Mouse (Mus musculus) forebrain, embryonic 13.5 days (tissue): ENCODE measurements around the gene 4933428G20Rik. TPM values are rescaled to one million over a fixed set of nuclear protein-coding genes. Genes with fewer than 3 reads are reported as not detected.

Source experiments
- ATAC-seq: fragments of 200-750 bp; cut with Nextera tagmentation; 2 replicates; pipeline ENCODE4 v1.8.0; 2017
- H3K27ac ChIP-seq: fragments of 300-500 bp; sonication (generic); 2 replicates; pipeline ENCODE4 v1.5.1; 2015; ENCODE audit warnings: inconsistent platforms, mild to moderate bottlenecking, moderate library complexity
- H3K27me3 ChIP-seq: fragments of 300-500 bp; sonication (generic); 2 replicates; pipeline ENCODE4 v1.6.1; 2015; ENCODE audit warnings: mild to moderate bottlenecking, inconsistent platforms
- H3K36me3 ChIP-seq: fragments of 300-500 bp; sonication (generic); 2 replicates; pipeline ENCODE4 v1.6.1; 2015; ENCODE audit warnings: mild to moderate bottlenecking, inconsistent platforms; ENCODE audit not compliant: poor library complexity, severe bottlenecking
- H3K4me1 ChIP-seq: fragments of 300-500 bp; sonication (generic); 2 replicates; pipeline ENCODE4 v1.6.1; 2015; ENCODE audit warnings: inconsistent platforms
- H3K4me2 ChIP-seq: fragments of 300-500 bp; sonication (generic); 2 replicates; pipeline ENCODE4 v1.6.1; 2015; ENCODE audit warnings: inconsistent platforms, mild to moderate bottlenecking, moderate library complexity
- H3K4me3 ChIP-seq: fragments of 300-500 bp; sonication (generic); 2 replicates; pipeline ENCODE4 v1.5.1; 2015; ENCODE audit warnings: mild to moderate bottlenecking, inconsistent platforms
- H3K9ac ChIP-seq: fragments of 300-500 bp; sonication (generic); 2 replicates; pipeline ENCODE4 v1.6.1; 2015; ENCODE audit warnings: mild to moderate bottlenecking, inconsistent platforms
- H3K9me3 ChIP-seq: fragments of 300-500 bp; sonication (generic); replicated peaks from 2 replicates; pipeline ENCODE4 v1.6.1; 2016; ENCODE audit warnings: inconsistent platforms
- WGBS: fragments of 180-500 bp; shearing (Covaris S2); methylation state at CpG from one replicate; pipeline ENCODE4 v1.1.7; 2015; 5-methylcytosine and 5-hydroxymethylcytosine counted together
- polyA plus RNA-seq: library from polyadenylated mRNA; unstranded; fragments of >200 nt; fragmentation: Nextera tagmentation; extraction: Ambion mirVana; gene quantifications from 2 replicates; pipeline ENCODE4 v1.2.1, GENCODE M21; 2015

Gene 4933428G20Rik
- polyA plus RNA-seq: 0.46 and 1.0 TPM in 2 replicates

DNA sequence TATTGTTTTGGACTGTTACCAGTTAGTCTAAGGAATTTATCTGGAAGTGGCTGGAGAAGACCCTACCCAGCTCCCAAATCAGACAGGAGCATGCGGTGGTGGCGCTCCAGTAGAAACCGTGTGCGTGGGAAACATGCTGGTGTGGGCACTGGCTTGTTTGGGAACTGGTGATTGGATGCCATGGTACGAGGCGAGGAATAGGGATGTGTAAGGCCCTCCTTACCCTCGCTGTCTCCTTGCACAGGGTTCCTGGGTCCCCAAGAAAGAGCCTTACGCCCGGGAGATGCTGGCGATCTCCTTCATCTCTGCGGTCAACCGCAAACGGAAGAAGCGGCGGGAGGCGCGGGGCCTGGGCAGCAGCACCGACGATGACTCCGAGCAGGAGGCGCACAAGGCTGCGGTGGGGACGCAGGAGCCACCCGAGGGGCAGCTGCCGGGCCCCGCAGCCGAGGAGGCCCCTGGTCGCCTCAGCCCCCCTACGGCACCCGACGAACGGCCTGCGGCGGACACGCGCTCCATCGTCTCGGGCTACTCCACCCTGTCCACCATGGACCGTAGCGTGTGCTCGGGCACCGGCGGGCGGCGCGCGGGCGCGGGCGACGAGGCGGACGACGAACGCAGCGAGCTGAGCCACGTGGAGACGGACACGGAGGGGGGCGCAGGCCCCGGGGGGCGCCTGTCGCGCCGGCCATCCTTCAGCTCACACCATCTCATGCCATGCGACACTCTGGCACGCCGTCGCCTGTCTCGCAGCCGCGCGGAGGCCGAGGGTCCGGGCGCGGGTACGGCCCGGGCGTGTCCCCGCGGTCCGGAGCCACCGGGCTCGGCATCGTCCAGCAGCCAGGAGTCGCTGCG is at the start of gene 4933428G20Rik:
TSS of gene 4933428G20Rik (minus strand) at position 476 of the 855 bp plus-strand sequence.
- peaks cover 3% of the 10 kb centered on the region; the same call in 1 of the 2 replicates for H3K36me3 ChIP-seq
- H3K4me2 ChIP-seq: peak within 1 kb of the TSS; percentile 73
- peak within 1 kb of the TSS; percentile 60 for H3K9ac ChIP-seq
- peak within 1 kb of the TSS; percentile 43 for H3K4me3 ChIP-seq
- peaks cover 68% of the 10 kb centered on the region for H3K27me3 ChIP-seq
- WGBS: 5% methylated on average over 85 of the region's 88 CpGs
- ATAC-seq: peak; percentile 29; the same call in 1 of the 2 replicates
- H3K4me1 ChIP-seq: peaks cover 13% of the 10 kb centered on the region
- no peak within 1 kb of the TSS for H3K27ac ChIP-seq
- no peaks in the 10 kb centered on the region for H3K9me3 ChIP-seq

DNA sequence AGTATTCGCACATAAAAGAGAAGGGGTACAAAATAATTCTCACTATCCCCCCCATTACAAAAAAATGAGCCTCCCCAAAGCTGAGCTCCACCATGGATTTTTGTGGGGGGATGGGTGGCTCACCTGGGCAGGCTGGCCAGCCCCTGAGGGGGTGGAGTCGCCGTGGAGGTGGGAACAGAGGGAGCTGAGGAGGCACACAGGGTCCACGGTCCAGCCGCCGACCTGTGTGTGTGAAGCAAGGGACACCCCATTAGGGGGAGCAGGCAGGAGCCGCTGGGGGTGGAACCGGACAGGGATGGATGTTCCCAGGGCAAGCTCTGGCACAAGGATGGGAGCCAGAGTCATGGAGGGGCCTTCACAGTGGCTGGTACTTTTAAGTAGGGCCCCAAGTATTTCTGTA is 48.6 kb upstream of the 4933428G20Rik start:
- H3K36me3 ChIP-seq: peaks cover 17% of the 10 kb centered on the region
- H3K4me2 ChIP-seq: no peak overlapping the region
- peaks cover 70% of the 10 kb centered on the region for H3K27me3 ChIP-seq
- no peak for ATAC-seq
- peaks cover 50% of the 10 kb centered on the region for H3K4me1 ChIP-seq
- 44% methylated on average over 8 of the region's 8 CpGs for WGBS
- H3K27ac ChIP-seq: no peak overlapping the region
- H3K9me3 ChIP-seq: no peaks in the 10 kb centered on the region
- H3K4me3 ChIP-seq: no peak overlapping the region
- H3K9ac ChIP-seq: no peak overlapping the region

DNA sequence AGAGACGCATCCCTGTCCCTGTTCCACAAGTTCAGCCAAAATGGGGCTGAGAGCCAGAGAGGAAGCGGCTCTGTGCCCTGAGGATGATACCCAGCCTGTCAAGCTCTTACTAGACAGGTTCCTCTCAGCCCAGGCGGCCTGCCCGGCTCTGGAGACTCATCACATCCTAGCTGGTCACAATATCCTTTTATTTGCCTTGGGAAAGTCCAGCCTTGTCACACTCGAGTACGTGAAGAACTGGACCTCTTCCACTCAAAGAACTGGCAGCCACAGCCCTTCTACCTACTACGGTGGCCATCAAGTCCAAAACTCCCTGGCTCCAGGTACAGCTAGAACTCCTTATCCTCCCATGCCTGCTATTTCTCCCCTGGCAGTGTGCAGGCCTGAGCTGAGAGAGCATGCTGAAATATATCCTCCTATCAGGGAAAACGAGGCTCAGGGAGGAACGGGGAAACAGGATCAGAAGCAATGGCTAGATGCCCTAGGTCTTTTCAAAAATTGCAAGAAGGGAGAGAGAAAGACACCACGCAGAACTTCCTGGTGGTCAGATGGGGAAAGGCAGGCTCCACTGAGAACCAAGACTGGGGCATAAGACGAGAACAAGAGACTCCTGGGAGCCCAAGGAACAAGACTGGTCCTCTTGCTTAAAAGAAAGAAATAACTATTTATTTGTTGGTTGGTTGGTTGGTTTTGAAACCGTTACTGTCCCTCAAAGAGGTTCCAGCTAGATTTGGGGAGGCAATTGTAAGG is 48.0 kb upstream of the 4933428G20Rik start:
- no peak overlapping the region for H3K4me2 ChIP-seq
- H3K4me1 ChIP-seq: peaks cover 54% of the 10 kb centered on the region
- ATAC-seq: no peak
- 69% methylated on average over 12 of the region's 12 CpGs for WGBS
- no peak overlapping the region for H3K9ac ChIP-seq
- no peak overlapping the region for H3K27ac ChIP-seq
- no peaks in the 10 kb centered on the region for H3K9me3 ChIP-seq
- H3K4me3 ChIP-seq: no peak overlapping the region
- H3K36me3 ChIP-seq: peaks cover 22% of the 10 kb centered on the region
- H3K27me3 ChIP-seq: peaks cover 70% of the 10 kb centered on the region

DNA sequence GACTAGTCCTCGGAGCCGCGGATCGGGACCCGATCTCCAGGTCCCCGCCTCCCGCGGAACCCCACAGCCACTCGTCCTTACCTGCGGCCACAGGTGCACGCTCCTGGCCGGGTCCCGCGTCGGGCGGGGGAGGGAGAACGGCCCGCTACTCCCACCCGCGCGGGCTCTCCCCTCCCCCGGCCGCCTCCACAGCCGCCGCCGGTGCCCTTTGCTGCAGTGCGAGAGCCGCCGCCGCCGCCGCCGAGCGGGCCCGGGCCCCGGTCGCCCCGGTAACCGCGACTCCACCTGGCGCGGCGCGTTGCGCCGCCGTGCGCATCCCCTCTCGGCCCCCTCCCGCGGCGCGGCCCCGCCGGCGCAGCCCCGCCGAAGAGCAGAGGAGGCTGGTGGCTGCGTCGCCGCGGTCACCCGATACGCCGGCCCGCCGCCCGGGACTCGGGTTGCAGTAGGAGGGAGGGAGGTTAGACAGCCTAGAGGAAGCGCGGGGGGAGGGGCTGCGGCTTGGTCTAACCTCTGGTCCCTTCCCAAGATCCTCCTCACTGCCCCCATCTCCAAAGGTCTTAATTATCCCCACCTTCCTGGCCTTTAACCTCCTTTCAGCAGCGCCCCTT is 46.8 kb upstream of the 4933428G20Rik start:
- Histone ChIP-seq H3K36me3 (peaks cover 26% of the 10 kb centered on the region), H3K4me2 (peak overlapping the region; percentile 99), H3K9ac (peak overlapping the region; percentile 74), H3K4me1 (peaks cover 54% of the 10 kb centered on the region), H3K4me3 (peak overlapping the region; percentile 55), H3K27ac (no peak overlapping the region), H3K9me3 (no peaks in the 10 kb centered on the region), H3K27me3 (peaks cover 65% of the 10 kb centered on the region)
- peak; percentile 57 for ATAC-seq
- WGBS: 0% methylated on average over 28 of the region's 73 CpGs

DNA sequence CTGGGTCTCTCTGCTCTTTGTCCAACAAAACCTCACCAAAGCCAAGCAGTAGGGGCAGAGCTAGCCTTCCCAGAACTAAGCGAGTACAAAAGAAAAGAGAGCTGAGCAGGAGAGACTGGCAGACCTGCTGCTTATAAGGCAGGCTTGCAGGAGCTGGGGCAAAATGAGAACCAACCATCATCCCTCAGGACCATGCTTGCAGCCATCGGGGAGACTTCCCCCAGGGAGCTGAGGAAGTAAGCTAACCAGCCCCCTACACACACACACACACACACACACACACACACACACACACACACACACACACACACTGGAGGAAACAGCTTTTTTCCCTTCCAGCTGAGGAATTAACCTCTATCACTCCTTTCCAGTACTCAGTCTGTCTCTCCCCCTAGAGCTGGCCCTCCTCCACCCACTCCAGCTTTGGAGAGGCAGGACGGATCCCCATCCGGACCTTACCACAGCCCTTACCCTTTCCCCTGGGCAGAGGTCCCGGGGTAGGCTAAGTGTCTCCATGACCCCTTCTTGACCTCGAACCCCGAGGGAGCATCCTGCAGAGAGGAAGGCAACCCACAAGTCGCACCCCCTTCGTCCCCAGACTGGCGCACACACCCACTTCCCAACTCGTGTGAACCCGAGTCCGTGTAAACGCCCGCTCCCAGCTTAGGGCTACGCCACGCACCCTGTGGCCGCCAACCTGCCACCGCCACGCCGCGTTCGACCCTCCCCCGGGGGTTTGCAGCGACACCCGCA is 45.8 kb upstream of the 4933428G20Rik start:
- peaks cover 20% of the 10 kb centered on the region; the same call in 1 of the 2 replicates for H3K36me3 ChIP-seq
- H3K4me2 ChIP-seq: peak overlapping the region; percentile 99
- peaks cover 54% of the 10 kb centered on the region for H3K4me1 ChIP-seq
- no peak overlapping the region for H3K27ac ChIP-seq
- no peak for ATAC-seq
- H3K9ac ChIP-seq: peak overlapping the region; percentile 74; the same call in 1 of the 2 replicates
- H3K9me3 ChIP-seq: no peaks in the 10 kb centered on the region
- peaks cover 56% of the 10 kb centered on the region for H3K27me3 ChIP-seq
- 7% methylated on average over 26 of the region's 26 CpGs for WGBS
- H3K4me3 ChIP-seq: peak overlapping the region; percentile 55

DNA sequence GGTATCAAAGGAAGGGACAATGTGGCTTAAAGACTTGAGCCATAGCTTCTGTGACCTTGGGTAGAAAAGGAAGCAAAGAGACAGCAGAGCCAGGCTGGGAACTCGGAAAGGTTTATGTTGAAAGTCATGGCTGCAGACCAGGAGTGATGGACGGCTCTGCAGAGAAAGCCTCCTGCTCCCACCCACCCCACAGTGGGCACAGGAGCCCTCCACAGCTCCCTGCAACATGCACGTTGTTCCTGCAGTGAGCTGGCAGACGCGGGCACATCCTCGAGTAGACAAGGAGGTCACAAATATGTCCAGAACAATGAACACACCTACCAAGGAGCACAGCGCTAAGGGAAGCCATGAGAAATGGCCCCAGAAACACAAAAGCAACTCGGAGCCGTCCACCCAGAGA is 43.7 kb upstream of the 4933428G20Rik start:
- 88% methylated on average over 9 of the region's 9 CpGs for WGBS
- Histone ChIP-seq H3K9ac (0 out of 2 replicates have a peak overlapping the region, but pooled peaks have one; percentile 22), H3K27me3 (peaks cover 36% of the 10 kb centered on the region), H3K4me2 (no peak overlapping the region), H3K9me3 (no peaks in the 10 kb centered on the region), H3K36me3 (peaks cover 16% of the 10 kb centered on the region; the same call in 1 of the 2 replicates), H3K27ac (no peak overlapping the region), H3K4me3 (no peak overlapping the region), H3K4me1 (peaks cover 73% of the 10 kb centered on the region)
- ATAC-seq: no peak

DNA sequence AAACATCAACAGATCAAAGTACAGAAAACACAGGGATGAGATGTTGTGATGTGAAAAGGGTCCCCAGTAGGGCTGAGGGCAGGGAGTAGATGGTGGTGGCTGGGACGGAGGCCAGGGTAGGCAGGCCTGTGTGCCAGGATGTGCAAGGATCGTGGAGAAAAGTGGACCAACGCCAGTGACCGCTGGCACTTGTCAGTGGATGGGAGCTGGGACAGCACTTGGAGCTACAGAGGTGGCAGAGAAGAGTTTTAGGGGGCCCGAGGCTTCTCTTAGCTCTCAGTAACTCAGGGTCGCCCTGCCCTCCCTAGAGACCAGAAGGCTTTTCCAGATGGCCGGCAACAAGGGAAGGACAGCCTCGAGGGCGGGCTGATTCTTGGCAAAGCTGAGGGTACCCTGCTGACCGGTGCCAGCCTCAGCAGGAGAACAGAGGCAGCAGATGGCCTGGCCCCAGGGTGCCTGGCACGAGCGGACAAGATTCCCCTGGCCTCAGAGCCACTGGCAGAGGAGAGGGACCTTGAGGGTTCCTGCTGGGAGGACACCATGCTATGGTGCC is 43.1 kb upstream of the 4933428G20Rik start:
- ATAC-seq: no peak
- Histone ChIP-seq H3K36me3 (peaks cover 16% of the 10 kb centered on the region; the same call in 1 of the 2 replicates), H3K4me2 (no peak overlapping the region), H3K9ac (0 out of 2 replicates have a peak overlapping the region, but pooled peaks have one; percentile 22), H3K4me3 (no peak overlapping the region), H3K27ac (peak overlapping the region; percentile 54), H3K27me3 (peaks cover 33% of the 10 kb centered on the region), H3K4me1 (peaks cover 73% of the 10 kb centered on the region), H3K9me3 (no peaks in the 10 kb centered on the region)
- 56% methylated on average over 12 of the region's 12 CpGs for WGBS

DNA sequence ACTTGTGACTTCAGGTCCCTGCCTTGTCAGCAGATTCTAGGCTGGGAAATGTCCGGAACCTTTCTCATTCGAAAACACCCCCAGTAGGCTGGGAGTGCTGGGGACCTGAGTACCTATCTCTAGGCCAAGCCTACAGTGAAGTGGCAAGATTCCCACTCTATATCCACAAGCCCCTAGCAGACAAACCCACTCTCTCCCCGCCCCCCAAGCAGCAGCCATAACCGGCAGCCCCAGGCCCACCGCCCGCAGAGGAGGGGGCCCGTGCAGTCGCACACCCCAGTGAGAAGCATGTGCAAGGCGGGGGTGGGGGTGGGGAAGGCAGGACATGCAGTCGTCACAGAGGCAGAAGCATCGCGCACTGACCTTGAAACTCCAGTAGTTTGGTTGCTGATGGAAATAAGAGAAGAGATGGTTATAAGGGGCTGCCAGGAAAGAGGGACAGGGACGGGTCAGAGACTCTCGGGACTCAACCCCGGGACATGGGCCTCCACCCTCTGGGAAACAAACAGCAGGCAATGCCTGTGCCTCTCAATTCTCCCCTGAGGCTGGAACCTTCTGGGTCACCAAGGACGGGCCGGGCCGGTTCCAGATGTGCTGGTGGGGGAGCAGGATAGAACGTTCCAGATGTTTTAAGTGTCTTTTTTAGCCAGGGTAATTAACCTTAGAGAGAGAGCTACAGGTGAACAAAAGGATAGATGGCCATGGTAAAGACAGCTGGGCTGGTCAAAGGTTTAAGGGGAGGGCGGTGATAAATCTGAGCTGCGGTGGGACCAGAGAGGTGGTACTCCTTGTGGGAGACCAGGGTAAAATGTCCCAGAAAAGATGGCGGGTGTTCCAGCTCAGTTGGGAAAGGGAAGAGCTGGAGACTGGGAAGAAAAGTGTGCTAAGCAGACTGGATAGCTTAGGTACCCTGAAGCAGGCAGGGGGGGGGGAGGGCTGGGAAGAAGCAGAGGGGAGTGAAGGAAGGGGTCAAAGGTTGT is 42.3 kb upstream of the 4933428G20Rik start:
- peaks cover 16% of the 10 kb centered on the region; the same call in 1 of the 2 replicates for H3K36me3 ChIP-seq
- peaks cover 32% of the 10 kb centered on the region for H3K27me3 ChIP-seq
- H3K27ac ChIP-seq: no peak overlapping the region
- H3K9ac ChIP-seq: no peak overlapping the region
- no peak overlapping the region for H3K4me2 ChIP-seq
- no peaks in the 10 kb centered on the region for H3K9me3 ChIP-seq
- peaks cover 72% of the 10 kb centered on the region for H3K4me1 ChIP-seq
- WGBS: 86% methylated on average over 22 of the region's 22 CpGs
- no peak for ATAC-seq
- H3K4me3 ChIP-seq: no peak overlapping the region

DNA sequence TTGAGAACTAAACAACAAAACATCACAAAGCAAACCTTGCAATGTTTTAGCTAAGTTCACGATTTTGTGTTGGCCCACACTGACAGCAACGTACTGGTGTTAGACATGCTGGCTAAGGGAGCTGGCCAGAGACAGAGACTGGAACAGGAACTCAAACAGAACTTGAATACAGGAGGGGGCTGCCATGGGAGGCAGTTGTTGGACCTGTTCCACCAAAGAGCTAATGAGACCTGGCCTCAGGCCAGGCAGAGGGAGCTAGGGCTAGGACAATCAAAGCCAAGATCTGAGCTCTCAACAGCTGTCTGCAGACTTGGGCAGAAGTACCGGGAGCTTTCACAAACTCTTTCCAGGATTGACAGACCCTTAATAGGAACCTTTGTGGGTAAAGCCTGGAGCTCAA is 40.5 kb upstream of the 4933428G20Rik start:
- H3K9ac ChIP-seq: no peak overlapping the region
- peaks cover 71% of the 10 kb centered on the region for H3K4me1 ChIP-seq
- no peaks in the 10 kb centered on the region for H3K9me3 ChIP-seq
- H3K36me3 ChIP-seq: peaks cover 23% of the 10 kb centered on the region
- H3K4me3 ChIP-seq: no peak overlapping the region
- WGBS: 27% methylated on average over 3 of the region's 3 CpGs
- no peak overlapping the region for H3K4me2 ChIP-seq
- H3K27ac ChIP-seq: peak overlapping the region; percentile 55; the same call in 1 of the 2 replicates
- peaks cover 36% of the 10 kb centered on the region for H3K27me3 ChIP-seq
- ATAC-seq: peak; percentile 44; the same call in 1 of the 2 replicates

DNA sequence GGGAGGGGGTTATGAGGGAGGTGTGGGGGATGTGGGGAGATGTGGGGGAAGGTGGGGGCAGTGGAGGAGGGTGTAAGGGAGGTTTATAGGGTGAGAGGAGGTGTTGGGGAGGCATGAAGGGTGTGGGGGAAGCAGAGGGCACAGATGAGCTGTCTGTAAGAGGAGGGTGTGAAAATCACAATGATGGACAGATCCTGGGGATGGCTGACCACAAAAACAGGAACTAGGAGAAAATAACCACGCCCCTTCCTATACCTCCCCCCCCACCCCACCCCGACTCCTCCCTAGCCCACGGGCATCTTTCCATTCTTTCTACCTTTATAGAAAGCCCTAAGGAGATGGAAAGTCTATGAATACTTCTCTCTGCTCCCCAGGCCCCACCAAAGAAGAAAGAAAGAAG is 40.0 kb upstream of the 4933428G20Rik start:
- no peak overlapping the region for H3K4me2 ChIP-seq
- peaks cover 24% of the 10 kb centered on the region for H3K36me3 ChIP-seq
- H3K9ac ChIP-seq: no peak overlapping the region
- peaks cover 75% of the 10 kb centered on the region for H3K4me1 ChIP-seq
- H3K27ac ChIP-seq: peak overlapping the region; percentile 14; the same call in 1 of the 2 replicates
- peaks cover 36% of the 10 kb centered on the region for H3K27me3 ChIP-seq
- 64% methylated on average over 3 of the region's 3 CpGs for WGBS
- H3K9me3 ChIP-seq: no peaks in the 10 kb centered on the region
- no peak for ATAC-seq
- no peak overlapping the region for H3K4me3 ChIP-seq
